Mouse (Mus musculus): ENCODE results near the gene Capn7.

Gene Capn7

GRCm38 (mm10) chr14:31410737-31411136 is 74.3 kb downstream of the Capn7 start:
- DNase-seq (ENCODE audit: extremely low read depth, low read depth, low spot score): no peak

- DNase-seq (ENCODE audit: extremely low read depth, low read depth, low spot score): no peak
Observed at GRCm38 (mm10) chr14:31412651-31413056, 76.2 kb downstream of the Capn7 start.

GRCm38 (mm10) chr14:31413475-31414086 is 77.1 kb downstream of the Capn7 start:
- no peak for DNase-seq (ENCODE audit: extremely low read depth, low read depth, low spot score)

DNA sequence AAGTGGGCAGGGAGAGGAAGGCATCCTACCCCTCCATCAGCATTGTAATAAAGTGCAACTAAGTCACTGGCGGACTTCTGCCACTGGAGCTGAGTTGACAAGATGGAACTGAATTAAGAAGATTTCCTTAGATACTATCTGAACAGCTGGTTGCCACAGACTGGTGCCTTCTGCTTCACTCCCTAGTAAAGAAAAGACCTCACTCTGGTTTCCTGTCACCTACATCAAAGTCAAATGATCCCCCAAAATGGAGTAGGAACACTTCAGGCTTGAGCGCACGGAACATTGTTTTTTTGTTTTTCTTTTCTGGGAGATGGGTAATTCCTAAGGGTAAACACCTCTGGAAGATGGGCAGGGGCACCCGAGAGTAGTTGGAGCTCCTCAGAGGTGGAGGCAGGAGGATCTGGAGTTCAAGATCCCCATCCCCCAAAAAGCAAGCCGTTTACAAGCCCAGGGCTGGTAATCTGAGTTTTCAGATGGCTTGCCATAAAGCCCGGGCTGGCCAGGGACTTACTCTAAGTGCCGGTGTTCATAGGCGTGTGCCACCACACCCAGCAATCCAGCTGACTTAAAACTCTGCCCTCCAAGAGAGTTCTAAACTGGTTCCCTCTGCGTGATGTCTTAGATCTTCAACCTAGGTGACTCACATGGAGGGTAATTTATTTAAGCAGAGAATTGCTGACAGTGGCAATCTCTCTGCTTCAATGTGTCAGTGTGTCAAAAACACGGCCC is 78.0 kb downstream of the Capn7 start:
- no peak for DNase-seq (ENCODE audit: extremely low read depth, low read depth, low spot score)

GRCm38 (mm10) chr14:31414967-31415376 is 78.5 kb downstream of the Capn7 start:
- no peak for DNase-seq (ENCODE audit: extremely low read depth, low read depth, low spot score)

DNA sequence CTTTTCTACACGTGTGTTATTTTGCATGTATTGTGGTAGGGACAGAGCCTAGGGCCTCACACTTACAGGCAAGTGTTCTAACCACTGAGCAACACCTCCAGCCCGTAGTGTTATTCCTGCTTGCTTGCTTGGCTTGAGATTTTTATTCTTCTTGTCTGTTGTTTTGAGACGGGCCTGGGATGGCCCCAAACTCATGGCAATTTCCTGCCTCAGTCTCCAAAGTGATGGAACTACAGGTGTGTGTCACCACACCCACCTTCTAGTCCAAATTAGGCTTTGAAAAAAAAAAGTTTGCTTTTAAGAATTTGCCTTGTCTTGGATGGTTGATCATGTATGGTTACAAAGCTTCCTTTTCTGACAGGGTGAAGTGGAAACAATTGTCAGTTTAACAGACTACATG is 80.0 kb downstream of the Capn7 start:
- DNase-seq (ENCODE audit: extremely low read depth, low read depth, low spot score): no peak

DNA sequence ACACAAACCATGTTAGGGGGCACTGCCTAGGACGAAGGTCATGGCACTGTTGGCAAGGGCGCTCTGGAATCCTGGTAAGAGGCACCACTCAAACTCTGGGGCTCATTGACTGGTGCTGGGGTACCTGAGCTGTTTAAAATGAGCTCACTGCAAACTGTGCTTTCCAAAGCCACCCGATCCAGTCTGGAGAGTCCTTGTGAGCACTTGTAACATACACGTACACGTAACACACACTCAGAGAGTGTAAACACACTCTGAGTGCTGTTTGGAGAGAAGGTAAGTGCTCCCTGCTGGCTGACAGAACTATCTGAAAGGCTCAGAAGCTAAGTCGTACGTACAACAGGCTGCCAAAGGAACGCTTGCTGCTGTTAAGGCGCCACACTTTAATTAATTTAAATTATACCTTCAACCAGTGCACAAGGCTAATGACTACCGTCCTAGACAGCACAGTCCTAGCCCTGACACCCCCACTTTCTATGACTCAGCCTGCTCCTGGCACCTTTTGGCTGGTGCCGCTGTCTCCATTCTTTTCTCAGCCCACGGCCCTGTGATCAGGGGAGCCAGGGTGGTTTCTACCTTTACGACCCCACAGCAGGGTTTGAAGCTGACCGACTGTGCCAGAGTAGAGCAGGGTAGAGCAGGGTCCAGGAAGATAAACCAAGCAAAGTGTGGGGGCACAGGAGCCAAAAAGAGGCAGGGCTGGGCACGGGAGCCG is 80.6 kb downstream of the Capn7 start:
- no peak for DNase-seq (ENCODE audit: extremely low read depth, low read depth, low spot score)

GRCm38 (mm10) chr14:31419279-31419678 is 82.8 kb downstream of the Capn7 start:
- no peak for DNase-seq (ENCODE audit: extremely low read depth, low read depth, low spot score)

GRCm38 (mm10) chr14:31420135-31420534 is 83.7 kb downstream of the Capn7 start:
- no peak for DNase-seq (ENCODE audit: extremely low read depth, low read depth, low spot score)

DNA sequence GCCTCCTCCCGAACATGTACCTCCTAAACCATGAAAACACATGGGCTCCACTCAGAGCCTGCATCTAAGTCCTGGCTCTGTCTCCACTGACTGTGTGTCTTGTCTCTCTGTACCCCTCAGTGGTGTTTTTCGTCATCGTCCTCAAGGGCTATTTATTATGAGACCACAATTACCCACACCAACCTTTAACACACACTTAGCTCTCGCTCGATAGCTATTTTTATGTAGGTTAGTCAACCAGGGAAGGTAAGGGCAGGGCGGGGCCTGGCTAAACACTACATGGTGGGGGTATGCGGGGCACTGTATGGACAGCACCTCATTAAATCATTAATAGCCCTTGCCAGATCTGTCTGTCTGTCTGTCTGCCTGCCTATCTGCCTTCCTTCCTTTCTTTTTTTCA is 84.1 kb downstream of the Capn7 start:
- no peak for DNase-seq (ENCODE audit: extremely low read depth, low read depth, low spot score)

GRCm38 (mm10) chr14:31420985-31421384 is 84.5 kb downstream of the Capn7 start:
- DNase-seq (ENCODE audit: extremely low read depth, low read depth, low spot score): no peak

Data from fat pad, adult 2 months (tissue).